Mouse (Mus musculus) liver, embryonic 13.5 days (tissue): ENCODE data around the gene Ispd. TPM values are rescaled to one million over a fixed set of nuclear protein-coding genes. Genes with fewer than 3 reads are reported as not detected.

Source experiments
- ATAC-seq: fragments of 200-750 bp; cut with Nextera tagmentation; 2 replicates; pipeline ENCODE4 v1.8.0; 2017; ENCODE audit warnings: low read depth, mild to moderate bottlenecking, moderate number of reproducible peaks, moderate library complexity
- DNase-seq: peaks from one replicate; pipeline ENCODE4 v3.0.0; 2022
- H3K27ac ChIP-seq: fragments of 300-500 bp; sonication (generic); 2 replicates; pipeline ENCODE4 v1.5.1; 2015; ENCODE audit warnings: moderate library complexity, mild to moderate bottlenecking, inconsistent platforms
- H3K27me3 ChIP-seq: fragments of 300-500 bp; sonication (generic); 2 replicates; pipeline ENCODE4 v1.6.1; 2015; ENCODE audit warnings: mild to moderate bottlenecking, inconsistent platforms
- H3K36me3 ChIP-seq: fragments of 300-500 bp; sonication (generic); 2 replicates; pipeline ENCODE4 v1.6.1; 2015; ENCODE audit warnings: mild to moderate bottlenecking, inconsistent platforms
- H3K4me1 ChIP-seq: fragments of 300-500 bp; sonication (generic); replicated peaks from 2 replicates; pipeline ENCODE4 v1.6.1; 2015; ENCODE audit warnings: inconsistent platforms
- H3K4me2 ChIP-seq: fragments of 300-500 bp; sonication (generic); 2 replicates; pipeline ENCODE4 v1.6.1; 2015; ENCODE audit warnings: inconsistent platforms, mild to moderate bottlenecking, moderate library complexity
- H3K4me3 ChIP-seq: fragments of 300-500 bp; sonication (generic); replicated peaks from 2 replicates; pipeline ENCODE4 v1.5.1; 2015; ENCODE audit warnings: mild to moderate bottlenecking, inconsistent platforms
- H3K9ac ChIP-seq: fragments of 300-500 bp; sonication (generic); 2 replicates; pipeline ENCODE4 v1.6.1; 2015; ENCODE audit warnings: mild to moderate bottlenecking, inconsistent platforms
- H3K9me3 ChIP-seq: fragments of 300-500 bp; sonication (generic); replicated peaks from 2 replicates; pipeline ENCODE4 v1.6.1; 2016; ENCODE audit warnings: inconsistent platforms
- WGBS: fragments of 180-500 bp; shearing (Covaris S2); methylation state at CpG from one replicate; pipeline ENCODE4 v1.1.7; 2015; ENCODE audit not compliant: insufficient replicate concordance; 5-methylcytosine and 5-hydroxymethylcytosine counted together
- polyA plus RNA-seq: library from polyadenylated mRNA; unstranded; fragments of >200 nt; fragmentation: Nextera tagmentation; extraction: Ambion mirVana; gene quantifications from 2 replicates; pipeline ENCODE4 v1.2.1, GENCODE M21; 2015

The Ispd gene
- polyA plus RNA-seq, 1 experiment from 2014 or later: 2.0 TPM

DNA sequence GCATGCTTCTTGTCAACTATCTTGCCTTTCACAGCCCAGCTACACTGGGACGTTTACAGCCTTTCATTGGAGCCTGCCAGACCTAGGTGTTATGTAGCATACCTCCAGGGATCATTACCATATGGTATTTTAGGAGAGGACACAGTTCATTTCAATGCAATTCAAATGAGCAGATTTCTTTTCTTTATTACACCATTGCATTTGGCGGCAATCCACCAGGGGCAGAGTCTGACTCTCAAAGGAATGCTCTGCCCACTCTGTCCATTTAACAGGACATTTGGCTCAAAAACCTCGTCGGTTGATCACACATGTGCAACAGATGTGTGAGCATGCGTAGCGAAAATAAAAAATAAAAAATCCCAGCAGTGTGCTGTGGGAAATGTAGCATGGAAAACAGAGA is 340.0 kb downstream of the Ispd start:
- no peaks in the 10 kb centered on the region for H3K36me3 ChIP-seq
- H3K4me2 ChIP-seq: no peak overlapping the region
- no peak overlapping the region for H3K27ac ChIP-seq
- ATAC-seq: no peak
- 66% methylated on average over 6 of the region's 6 CpGs for WGBS
- H3K27me3 ChIP-seq: no peaks in the 10 kb centered on the region
- H3K9ac ChIP-seq: no peak overlapping the region
- DNase-seq: no peak
- no peak overlapping the region for H3K4me3 ChIP-seq
- H3K9me3 ChIP-seq: no peaks in the 10 kb centered on the region
- H3K4me1 ChIP-seq: no peaks in the 10 kb centered on the region

DNA sequence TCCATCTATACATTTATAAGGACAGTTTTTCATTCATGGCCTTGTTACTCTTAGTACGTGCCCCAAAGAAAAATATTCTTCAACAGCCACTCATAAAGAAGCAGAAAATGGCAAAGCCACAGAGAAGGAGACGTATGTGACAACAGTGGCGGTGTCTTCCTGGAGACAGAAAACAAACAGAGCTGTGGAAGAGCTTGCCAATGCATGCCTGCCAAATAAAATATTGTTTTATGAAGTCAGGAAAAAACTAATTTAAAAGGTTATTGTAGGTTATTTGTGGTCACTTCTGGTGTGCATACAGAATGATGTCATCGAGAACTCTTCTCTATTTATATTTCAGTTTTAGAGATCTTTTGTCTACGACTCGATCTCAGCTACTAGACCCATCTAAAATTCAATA is 341.5 kb downstream of the Ispd start:
- no peak overlapping the region for H3K9ac ChIP-seq
- no peak overlapping the region for H3K4me3 ChIP-seq
- H3K9me3 ChIP-seq: no peaks in the 10 kb centered on the region
- H3K4me1 ChIP-seq: no peaks in the 10 kb centered on the region
- no peaks in the 10 kb centered on the region for H3K27me3 ChIP-seq
- H3K27ac ChIP-seq: no peak overlapping the region
- no peak for DNase-seq
- no peaks in the 10 kb centered on the region for H3K36me3 ChIP-seq
- 67% methylated on average over 6 of the region's 6 CpGs for WGBS
- no peak overlapping the region for H3K4me2 ChIP-seq
- ATAC-seq: no peak

DNA sequence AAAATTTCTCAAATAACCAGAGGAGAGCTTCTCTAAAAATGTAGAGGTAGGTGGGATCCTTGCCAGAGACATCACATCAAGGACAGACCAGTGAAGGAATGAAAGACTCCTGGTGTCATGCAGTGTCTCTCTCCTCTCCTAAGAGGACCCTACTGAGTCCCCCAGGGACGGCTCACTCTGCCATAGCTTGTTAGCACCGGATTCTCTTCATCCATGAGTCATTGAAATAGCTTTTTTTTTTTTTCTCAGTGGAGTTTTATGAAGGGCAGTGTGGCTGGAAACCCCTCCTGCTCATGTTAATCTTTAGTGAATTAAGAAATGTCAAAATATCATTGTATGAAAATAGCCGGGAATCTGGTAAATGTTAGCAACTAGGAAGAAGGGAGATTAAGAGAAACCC is 342.1 kb downstream of the Ispd start:
- Histone ChIP-seq H3K27me3 (no peaks in the 10 kb centered on the region), H3K4me3 (no peak overlapping the region), H3K4me2 (no peak overlapping the region), H3K4me1 (no peaks in the 10 kb centered on the region), H3K27ac (no peak overlapping the region), H3K36me3 (no peaks in the 10 kb centered on the region), H3K9me3 (no peaks in the 10 kb centered on the region), H3K9ac (no peak overlapping the region)
- WGBS: 49% methylated on average over 3 of the region's 3 CpGs
- no peak for ATAC-seq
- no peak for DNase-seq

DNA sequence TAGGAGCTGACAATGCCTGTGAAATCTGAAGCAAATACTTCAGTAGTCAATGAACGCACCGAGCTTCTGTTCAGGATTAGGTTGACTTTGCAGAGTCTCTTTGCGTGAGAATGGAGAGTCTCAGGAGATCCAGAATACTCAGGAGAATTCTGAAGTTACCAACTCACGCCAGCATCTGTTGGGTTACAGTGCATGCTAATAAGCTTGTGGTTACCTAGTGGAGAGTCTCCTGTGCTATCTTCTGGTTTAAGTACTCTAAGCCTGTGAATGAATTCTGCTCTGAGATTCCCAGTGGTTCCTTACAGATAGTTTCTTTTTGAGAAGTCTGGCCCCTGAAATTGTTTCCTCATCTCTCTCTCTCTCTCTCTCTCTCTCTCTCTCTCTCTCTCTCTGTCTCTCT is 343.0 kb downstream of the Ispd start:
- Histone ChIP-seq H3K4me3 (no peak overlapping the region), H3K36me3 (no peaks in the 10 kb centered on the region), H3K27me3 (no peaks in the 10 kb centered on the region), H3K27ac (no peak overlapping the region), H3K9me3 (no peaks in the 10 kb centered on the region), H3K4me1 (no peaks in the 10 kb centered on the region), H3K4me2 (no peak overlapping the region), H3K9ac (no peak overlapping the region)
- no peak for DNase-seq
- ATAC-seq: no peak
- WGBS: 72% methylated on average over 4 of the region's 4 CpGs

DNA sequence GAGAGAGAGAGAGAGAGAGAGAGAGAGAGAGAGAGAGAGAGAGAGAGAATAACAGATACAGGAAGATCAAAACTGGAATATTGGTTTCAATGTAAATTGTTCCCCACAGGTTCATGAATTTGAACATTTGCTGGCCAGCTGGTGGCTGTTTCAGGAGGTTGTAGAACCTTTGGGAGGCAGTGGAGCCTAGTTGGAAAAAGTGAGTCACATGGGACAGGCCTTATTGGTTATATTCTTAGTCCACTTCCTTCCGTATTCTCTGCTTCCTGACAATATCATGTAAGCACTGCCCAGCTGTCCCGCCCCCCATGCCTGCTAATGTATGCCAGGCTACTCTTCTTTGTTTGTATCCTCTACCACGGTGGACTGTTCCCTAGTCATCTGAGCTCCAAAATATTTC is 344.0 kb downstream of the Ispd start:
- no peak overlapping the region for H3K9ac ChIP-seq
- 63% methylated on average over 3 of the region's 3 CpGs for WGBS
- no peak overlapping the region for H3K4me2 ChIP-seq
- no peaks in the 10 kb centered on the region for H3K36me3 ChIP-seq
- H3K4me3 ChIP-seq: no peak overlapping the region
- H3K27me3 ChIP-seq: no peaks in the 10 kb centered on the region
- H3K9me3 ChIP-seq: no peaks in the 10 kb centered on the region
- no peaks in the 10 kb centered on the region for H3K4me1 ChIP-seq
- ATAC-seq (no peak), DNase-seq (no peak)
- no peak overlapping the region for H3K27ac ChIP-seq

DNA sequence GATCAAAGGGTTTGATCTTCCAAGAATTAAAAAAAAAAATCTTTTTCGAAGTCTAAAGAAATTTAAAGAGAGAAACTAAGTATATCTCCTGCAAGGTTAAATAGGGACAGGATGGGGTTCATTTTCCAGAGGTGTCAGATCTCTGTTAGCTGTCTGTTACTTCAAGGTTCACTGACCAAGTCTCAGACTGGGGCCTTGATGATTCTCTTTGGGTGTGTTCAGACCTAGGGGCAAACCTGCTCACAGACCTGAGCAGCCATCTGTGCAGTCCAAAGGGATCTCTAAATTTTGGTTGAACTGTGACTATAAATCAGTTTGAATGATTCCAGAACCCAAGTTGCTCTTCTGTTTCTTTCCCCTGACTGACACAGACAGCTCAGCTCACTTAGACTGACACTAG is 344.8 kb downstream of the Ispd start:
- H3K27ac ChIP-seq: no peak overlapping the region
- no peak for DNase-seq
- no peak for ATAC-seq
- H3K36me3 ChIP-seq: no peaks in the 10 kb centered on the region
- no peaks in the 10 kb centered on the region for H3K9me3 ChIP-seq
- H3K27me3 ChIP-seq: no peaks in the 10 kb centered on the region
- H3K4me1 ChIP-seq: no peaks in the 10 kb centered on the region
- H3K4me2 ChIP-seq: no peak overlapping the region
- 43% methylated on average over 1 of the region's 1 CpGs for WGBS
- H3K9ac ChIP-seq: no peak overlapping the region
- H3K4me3 ChIP-seq: no peak overlapping the region

DNA sequence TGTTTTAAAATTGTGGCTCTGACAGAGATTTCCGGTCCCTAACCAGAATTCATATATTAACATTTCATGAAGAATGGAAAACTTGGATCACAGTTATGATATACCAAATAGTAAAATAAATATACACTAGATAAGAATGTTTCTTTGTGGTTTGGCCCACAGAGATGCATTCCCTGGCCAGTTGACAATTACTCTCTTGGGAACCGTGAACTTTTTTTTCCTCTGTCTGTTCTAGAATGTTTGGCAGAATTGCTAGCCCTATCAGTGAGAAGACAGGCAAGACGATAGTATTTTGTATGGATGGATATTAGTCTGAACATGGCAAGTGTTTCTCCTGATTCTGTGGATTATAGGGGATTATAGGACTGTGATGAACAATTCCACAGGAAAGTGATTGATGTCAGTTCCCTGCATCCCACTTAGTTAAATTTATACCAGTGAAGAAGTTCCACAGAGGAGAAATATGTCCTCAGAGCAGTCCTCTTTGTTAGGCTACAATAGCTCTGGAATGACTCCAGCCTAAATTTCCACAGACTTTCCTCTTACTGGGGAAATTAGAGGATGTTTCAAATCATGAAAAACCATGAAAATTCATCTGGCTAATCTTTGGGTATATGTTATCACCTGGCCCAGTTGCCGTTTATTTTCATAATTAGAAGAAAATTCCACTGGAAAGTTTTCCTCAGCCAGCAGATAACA is 352.6 kb downstream of the Ispd start:
- Histone ChIP-seq H3K4me3 (no peak overlapping the region), H3K4me1 (no peaks in the 10 kb centered on the region), H3K9me3 (no peaks in the 10 kb centered on the region), H3K36me3 (no peaks in the 10 kb centered on the region), H3K4me2 (no peak overlapping the region), H3K27ac (no peak overlapping the region), H3K9ac (no peak overlapping the region), H3K27me3 (no peaks in the 10 kb centered on the region)
- DNase-seq (no peak), ATAC-seq (no peak)
- WGBS: 65% methylated on average over 4 of the region's 4 CpGs

Other genes with a start within 250 kb of the Ispd start
- 11.3 and 13.5 TPM in 2 replicates for gene Ankmy2, start 224.3 kb upstream of the Ispd start, polyA plus RNA-seq
- 76.7 and 93.1 TPM in 2 replicates for gene Bzw2, start 223.4 kb upstream of the Ispd start, polyA plus RNA-seq
- gene Lrrc72, start 128.1 kb upstream of the Ispd start, polyA plus RNA-seq: not detected in 2 replicates
- gene Sostdc1, start 67.3 kb upstream of the Ispd start, polyA plus RNA-seq: 0.10 and 0.12 TPM in 2 replicates
- gene D630036H23Rik, start 731 bp downstream of the Ispd start, polyA plus RNA-seq: 0.24 and 0.35 TPM in 2 replicates